Mouse (Mus musculus) spleen, postnatal 10 days (tissue): ENCODE data around the gene Olfr898.

Experiments used
- DNase-seq, 2 experiments: peaks; one replicate each; pipeline ENCODE4 v3.0.0; 2021 to 2022; ENCODE audit warnings: low spot score in 2 of 2

The Olfr898 gene

GRCm38 (mm10) chr9:38348111-38348510 lies at the start of gene Olfr898:
Olfr898 (plus strand) TSS chr9:38348411.
- no peak for DNase-seq

- no peak for DNase-seq
These were observed 19.5 kb upstream of the Olfr898 start, which contains the start of gene Olfr25 for GRCm38 (mm10) chr9:38328760-38329159. Olfr25 (plus strand) TSS chr9:38329060.

- no peak for DNase-seq
These were observed 18.4 kb downstream of the Olfr898 start, which contains the start of gene Olfr250 for GRCm38 (mm10) chr9:38366596-38366995. Olfr250 (plus strand) TSS chr9:38366896.

GRCm38 (mm10) chr9:38376786-38377185 lies 28.6 kb downstream of the Olfr898 start, which contains the start of gene Olfr251:
Olfr251 (plus strand) TSS chr9:38377086.
- no peak for DNase-seq

- no peak for DNase-seq
These were observed 53.2 kb downstream of the Olfr898 start, which contains the start of gene Olfr147 for GRCm38 (mm10) chr9:38401398-38401797. Olfr147 (plus strand) TSS chr9:38401698.
